Mouse (Mus musculus) spleen, adult 2 months (tissue): ENCODE measurements at regions not wholly inside any gene's neighbourhood (a gene's known extent, or its start where the extent isn't known, plus 50 kb on each side); places are given as distances from the start of the nearest gene placed in this dataset.

ENCODE experiments used
- CTCF ChIP-seq: fragments of 200-500 bp; IDR thresholded peaks from 2 replicates; pipeline ENCODE4 v1.5.1; 2011; ENCODE audit warnings: mild to moderate bottlenecking, inconsistent platforms; ENCODE audit not compliant: insufficient read depth, insufficient read length, insufficient replicate concordance; ENCODE audit errors: extremely low read depth
- POLR2A ChIP-seq: fragments of 200-500 bp; IDR thresholded peaks from 2 replicates; pipeline ENCODE4 v1.6.1; 2011; ENCODE audit warnings: low read depth, low read length, inconsistent platforms

- TF ChIP-seq CTCF = no peak
- no peak for TF ChIP-seq POLR2A
Observed at GRCm38 (mm10) chr1:71919891-71920290, 266.9 kb upstream of the Fn1 start.
